Mouse (Mus musculus): ENCODE measurements around the gene Afdn. TPM values are rescaled to one million over a fixed set of nuclear protein-coding genes. Genes with fewer than 3 reads are reported as not detected.

Gene Afdn
- 59.7 and 63.7 TPM in 2 replicates for polyA plus RNA-seq (2015; fragmentation: Nextera tagmentation; extraction: Ambion mirVana)

- Histone ChIP-seq H3K27ac (ENCODE audit: low read length) (peak within 1 kb of the TSS; percentile 88), H3K36me3 (ENCODE audit: control insufficient read depth, insufficient read depth, low read length) (no peaks in the 10 kb centered on the region), H3K4me1 (ENCODE audit: control insufficient read depth, insufficient read depth, low read length) (peaks cover 8% of the 10 kb centered on the region; the same call in 1 of the 2 replicates), H3K9me3 (replicated peaks; ENCODE audit: control insufficient read depth, low read length) (no peaks in the 10 kb centered on the region), H3K27me3 (ENCODE audit: control insufficient read depth, insufficient read depth, low read length) (no peaks in the 10 kb centered on the region), H3K4me2 (ENCODE audit: low read depth, low read length) (peak within 1 kb of the TSS; percentile 96), H3K4me3 (replicated peaks; ENCODE audit: low read length) (peak within 1 kb of the TSS; percentile 85), H3K9ac (ENCODE audit: low read length) (peak within 1 kb of the TSS; percentile 92)
- ATAC-seq (ENCODE audit: insufficient read depth, low FRiP score): peak; percentile 96
- under 1% methylated on average over 88 of the region's 108 CpGs for WGBS
Observed at GRCm38 (mm10) chr17:13759853-13760627, at the start of gene Afdn. Afdn (plus strand) TSS chr17:13760539.

GRCm38 (mm10) chr17:13711173-13711572 lies 49.2 kb upstream of the Afdn start:
- Histone ChIP-seq H3K4me3 (replicated peaks; ENCODE audit: low read length) (no peak overlapping the region), H3K36me3 (ENCODE audit: control insufficient read depth, insufficient read depth, low read length) (no peaks in the 10 kb centered on the region), H3K4me1 (ENCODE audit: control insufficient read depth, insufficient read depth, low read length) (no peaks in the 10 kb centered on the region), H3K4me2 (ENCODE audit: low read depth, low read length) (no peak overlapping the region), H3K9ac (ENCODE audit: low read length) (no peak overlapping the region), H3K27me3 (ENCODE audit: control insufficient read depth, insufficient read depth, low read length) (no peaks in the 10 kb centered on the region), H3K9me3 (replicated peaks; ENCODE audit: control insufficient read depth, low read length) (no peaks in the 10 kb centered on the region), H3K27ac (ENCODE audit: low read length) (no peak overlapping the region)
- no peak for ATAC-seq (ENCODE audit: insufficient read depth, low FRiP score)
- 70% methylated on average over 5 of the region's 5 CpGs for WGBS

GRCm38 (mm10) chr17:13712116-13712515 lies 48.2 kb upstream of the Afdn start:
- H3K4me2 ChIP-seq (ENCODE audit: low read depth, low read length): no peak overlapping the region
- no peaks in the 10 kb centered on the region for H3K27me3 ChIP-seq (ENCODE audit: control insufficient read depth, insufficient read depth, low read length)
- H3K9me3 ChIP-seq (replicated peaks; ENCODE audit: control insufficient read depth, low read length): no peaks in the 10 kb centered on the region
- WGBS: 61% methylated on average over 6 of the region's 6 CpGs
- no peaks in the 10 kb centered on the region for H3K36me3 ChIP-seq (ENCODE audit: control insufficient read depth, insufficient read depth, low read length)
- no peaks in the 10 kb centered on the region for H3K4me1 ChIP-seq (ENCODE audit: control insufficient read depth, insufficient read depth, low read length)
- H3K27ac ChIP-seq (ENCODE audit: low read length): no peak overlapping the region
- H3K9ac ChIP-seq (ENCODE audit: low read length): no peak overlapping the region
- no peak overlapping the region for H3K4me3 ChIP-seq (replicated peaks; ENCODE audit: low read length)
- ATAC-seq (ENCODE audit: insufficient read depth, low FRiP score): no peak

DNA sequence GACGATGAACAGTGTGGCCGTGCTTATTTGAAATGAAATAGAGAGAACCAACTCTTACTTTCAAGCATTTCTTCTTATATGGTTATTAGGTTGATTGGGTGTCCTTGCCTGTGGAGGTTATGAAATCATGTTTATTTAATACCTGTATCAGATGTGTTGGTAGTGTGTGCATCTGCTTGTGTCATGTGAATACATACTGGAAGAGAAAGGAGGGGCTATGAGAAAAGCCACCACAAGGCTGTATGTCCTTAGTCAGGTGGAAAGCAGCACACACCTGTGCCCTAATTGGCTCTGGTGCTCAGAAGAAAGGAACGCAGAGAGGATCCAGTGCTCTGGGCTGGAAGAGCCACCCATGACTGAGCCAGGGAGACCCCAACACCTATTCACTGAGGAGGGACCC lies 47.8 kb upstream of the Afdn start:
- Histone ChIP-seq H3K4me1 (ENCODE audit: control insufficient read depth, insufficient read depth, low read length) (no peaks in the 10 kb centered on the region), H3K4me3 (replicated peaks; ENCODE audit: low read length) (no peak overlapping the region), H3K9me3 (replicated peaks; ENCODE audit: control insufficient read depth, low read length) (no peaks in the 10 kb centered on the region), H3K36me3 (ENCODE audit: control insufficient read depth, insufficient read depth, low read length) (no peaks in the 10 kb centered on the region), H3K27me3 (ENCODE audit: control insufficient read depth, insufficient read depth, low read length) (no peaks in the 10 kb centered on the region), H3K9ac (ENCODE audit: low read length) (no peak overlapping the region), H3K27ac (ENCODE audit: low read length) (no peak overlapping the region), H3K4me2 (ENCODE audit: low read depth, low read length) (no peak overlapping the region)
- no peak for ATAC-seq (ENCODE audit: insufficient read depth, low FRiP score)
- WGBS: 87% methylated on average over 3 of the region's 3 CpGs

DNA sequence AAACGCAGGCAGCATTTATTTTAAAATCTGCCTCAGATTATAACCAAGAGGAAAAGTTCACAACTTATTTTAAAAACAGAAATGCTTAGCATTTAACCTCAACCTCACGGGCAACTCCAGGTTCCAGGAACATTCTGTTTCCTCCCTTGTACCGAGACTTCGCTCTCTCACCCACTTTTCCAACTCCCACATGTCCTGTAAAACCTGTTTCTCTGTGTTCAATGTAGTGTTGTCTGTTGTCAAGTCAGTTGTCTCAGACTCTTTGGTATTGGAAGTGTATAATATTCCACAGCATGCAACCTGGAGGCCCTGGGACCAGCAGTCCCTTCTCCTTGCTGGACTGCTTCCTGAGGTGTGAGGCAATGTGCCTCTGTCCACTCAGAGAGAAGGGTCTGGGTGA lies 46.2 kb upstream of the Afdn start:
- WGBS: 80% methylated on average over 4 of the region's 4 CpGs
- no peak overlapping the region for H3K4me2 ChIP-seq (ENCODE audit: low read depth, low read length)
- H3K4me1 ChIP-seq (ENCODE audit: control insufficient read depth, insufficient read depth, low read length): no peaks in the 10 kb centered on the region
- peak overlapping the region; percentile 19; the same call in 1 of the 2 replicates for H3K27ac ChIP-seq (ENCODE audit: low read length)
- H3K9me3 ChIP-seq (replicated peaks; ENCODE audit: control insufficient read depth, low read length): no peaks in the 10 kb centered on the region
- H3K27me3 ChIP-seq (ENCODE audit: control insufficient read depth, insufficient read depth, low read length): no peaks in the 10 kb centered on the region
- H3K9ac ChIP-seq (ENCODE audit: low read length): no peak overlapping the region
- no peaks in the 10 kb centered on the region for H3K36me3 ChIP-seq (ENCODE audit: control insufficient read depth, insufficient read depth, low read length)
- no peak overlapping the region for H3K4me3 ChIP-seq (replicated peaks; ENCODE audit: low read length)
- no peak for ATAC-seq (ENCODE audit: insufficient read depth, low FRiP score)

GRCm38 (mm10) chr17:13714654-13715053 lies 45.7 kb upstream of the Afdn start:
- H3K9me3 ChIP-seq (replicated peaks; ENCODE audit: control insufficient read depth, low read length): no peaks in the 10 kb centered on the region
- no peak overlapping the region for H3K9ac ChIP-seq (ENCODE audit: low read length)
- no peaks in the 10 kb centered on the region for H3K27me3 ChIP-seq (ENCODE audit: control insufficient read depth, insufficient read depth, low read length)
- H3K27ac ChIP-seq (ENCODE audit: low read length): peak overlapping the region; percentile 19
- H3K4me2 ChIP-seq (ENCODE audit: low read depth, low read length): no peak overlapping the region
- ATAC-seq (ENCODE audit: insufficient read depth, low FRiP score): peak; percentile 31; the same call in 1 of the 2 replicates
- 62% methylated on average over 4 of the region's 4 CpGs for WGBS
- no peaks in the 10 kb centered on the region for H3K4me1 ChIP-seq (ENCODE audit: control insufficient read depth, insufficient read depth, low read length)
- no peak overlapping the region for H3K4me3 ChIP-seq (replicated peaks; ENCODE audit: low read length)
- no peaks in the 10 kb centered on the region for H3K36me3 ChIP-seq (ENCODE audit: control insufficient read depth, insufficient read depth, low read length)

GRCm38 (mm10) chr17:13715511-13715910 lies 44.8 kb upstream of the Afdn start:
- Histone ChIP-seq H3K9me3 (replicated peaks; ENCODE audit: control insufficient read depth, low read length) (no peaks in the 10 kb centered on the region), H3K27me3 (ENCODE audit: control insufficient read depth, insufficient read depth, low read length) (no peaks in the 10 kb centered on the region), H3K27ac (ENCODE audit: low read length) (peak overlapping the region; percentile 58), H3K9ac (ENCODE audit: low read length) (no peak overlapping the region), H3K4me1 (ENCODE audit: control insufficient read depth, insufficient read depth, low read length) (no peaks in the 10 kb centered on the region), H3K4me2 (ENCODE audit: low read depth, low read length) (no peak overlapping the region), H3K4me3 (replicated peaks; ENCODE audit: low read length) (no peak overlapping the region), H3K36me3 (ENCODE audit: control insufficient read depth, insufficient read depth, low read length) (no peaks in the 10 kb centered on the region)
- 70% methylated on average over 9 of the region's 9 CpGs for WGBS
- peak; percentile 34; the same call in 1 of the 2 replicates for ATAC-seq (ENCODE audit: insufficient read depth, low FRiP score)

DNA sequence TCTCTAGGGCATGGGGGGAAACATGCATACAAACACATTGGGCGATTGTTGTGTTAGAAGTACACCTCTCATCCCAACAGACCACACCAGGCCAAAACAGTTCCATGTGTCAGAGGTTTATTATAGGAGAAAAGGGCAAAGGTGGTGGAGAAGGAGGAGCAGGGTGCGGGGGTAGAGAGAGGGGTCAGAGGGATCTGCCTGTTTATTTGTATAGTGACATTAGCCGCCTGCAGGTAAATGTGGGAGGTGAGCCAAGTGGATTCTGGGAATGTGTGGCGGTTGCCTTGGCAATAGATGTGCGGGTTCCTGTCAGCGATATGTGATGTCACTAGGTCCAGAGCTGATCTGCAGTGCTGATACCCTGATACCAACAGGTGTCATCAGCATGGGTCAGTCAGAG lies 44.0 kb upstream of the Afdn start:
- 72% methylated on average over 6 of the region's 6 CpGs for WGBS
- Histone ChIP-seq H3K27ac (ENCODE audit: low read length) (no peak overlapping the region), H3K4me1 (ENCODE audit: control insufficient read depth, insufficient read depth, low read length) (no peaks in the 10 kb centered on the region), H3K9me3 (replicated peaks; ENCODE audit: control insufficient read depth, low read length) (no peaks in the 10 kb centered on the region), H3K9ac (ENCODE audit: low read length) (no peak overlapping the region), H3K27me3 (ENCODE audit: control insufficient read depth, insufficient read depth, low read length) (no peaks in the 10 kb centered on the region), H3K4me3 (replicated peaks; ENCODE audit: low read length) (no peak overlapping the region), H3K36me3 (ENCODE audit: control insufficient read depth, insufficient read depth, low read length) (no peaks in the 10 kb centered on the region), H3K4me2 (ENCODE audit: low read depth, low read length) (no peak overlapping the region)
- no peak for ATAC-seq (ENCODE audit: insufficient read depth, low FRiP score)

DNA sequence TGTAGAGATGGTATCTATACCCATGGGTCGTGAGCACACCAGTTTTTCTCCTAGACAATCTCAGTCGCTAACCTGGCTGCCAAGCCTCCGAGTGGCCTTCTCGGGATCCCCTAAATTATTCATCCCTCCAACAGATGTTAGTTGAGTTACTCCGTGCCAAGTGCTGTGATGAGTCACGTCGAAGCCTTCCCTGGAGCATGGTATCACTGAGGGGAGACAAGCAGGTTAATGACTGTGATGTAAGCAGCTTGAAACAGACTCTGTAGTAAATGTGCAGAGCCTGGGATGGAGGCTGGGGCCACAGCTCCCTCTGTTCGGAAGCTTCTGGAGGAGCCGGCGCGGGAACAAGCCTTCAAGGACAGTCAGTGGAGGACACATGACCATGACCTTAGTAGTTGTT lies 42.9 kb upstream of the Afdn start:
- no peaks in the 10 kb centered on the region for H3K4me1 ChIP-seq (ENCODE audit: control insufficient read depth, insufficient read depth, low read length)
- WGBS: 82% methylated on average over 11 of the region's 11 CpGs
- no peak overlapping the region for H3K27ac ChIP-seq (ENCODE audit: low read length)
- no peaks in the 10 kb centered on the region for H3K36me3 ChIP-seq (ENCODE audit: control insufficient read depth, insufficient read depth, low read length)
- no peaks in the 10 kb centered on the region for H3K27me3 ChIP-seq (ENCODE audit: control insufficient read depth, insufficient read depth, low read length)
- no peak for ATAC-seq (ENCODE audit: insufficient read depth, low FRiP score)
- no peak overlapping the region for H3K9ac ChIP-seq (ENCODE audit: low read length)
- H3K4me3 ChIP-seq (replicated peaks; ENCODE audit: low read length): no peak overlapping the region
- no peaks in the 10 kb centered on the region for H3K9me3 ChIP-seq (replicated peaks; ENCODE audit: control insufficient read depth, low read length)
- H3K4me2 ChIP-seq (ENCODE audit: low read depth, low read length): no peak overlapping the region
